Mouse (Mus musculus) kidney, postnatal 0 days (tissue): ENCODE measurements around the gene Brpf3. TPM values are rescaled to one million over a fixed set of nuclear protein-coding genes. Genes with fewer than 3 reads are reported as not detected.

Experiments used
- ATAC-seq: fragments of 200-750 bp; cut with Nextera tagmentation; replicated peaks from 2 replicates; pipeline ENCODE4 v1.8.0; 2017; ENCODE audit warnings: low read depth, moderate number of reproducible peaks, moderate TSS enrichment, moderate library complexity; ENCODE audit not compliant: low FRiP score
- DNase-seq: peaks from one replicate; pipeline ENCODE4 v3.0.0-alpha.2; 2016; ENCODE audit warnings: low spot score
- H3K27ac ChIP-seq: fragments of 300-500 bp; sonication (generic); 2 replicates; pipeline ENCODE4 v1.5.1; 2014; ENCODE audit warnings: mild to moderate bottlenecking
- H3K27me3 ChIP-seq: fragments of 300-500 bp; sonication (generic); 2 replicates; pipeline ENCODE4 v1.6.1; 2014; ENCODE audit warnings: low read length, mixed read lengths; ENCODE audit not compliant: insufficient read depth
- H3K36me3 ChIP-seq: fragments of 300-500 bp; sonication (generic); 2 replicates; pipeline ENCODE4 v1.6.1; 2014; ENCODE audit warnings: low read length, mixed read lengths; ENCODE audit not compliant: insufficient read depth
- H3K4me1 ChIP-seq: fragments of 300-500 bp; sonication (generic); replicated peaks from 2 replicates; pipeline ENCODE4 v1.6.1; 2014; ENCODE audit warnings: antibody characterized with exemption, low read length, mixed read lengths; ENCODE audit not compliant: insufficient read depth
- H3K4me2 ChIP-seq: fragments of 300-500 bp; sonication (generic); 2 replicates; pipeline ENCODE4 v1.6.1; 2014; ENCODE audit warnings: mild to moderate bottlenecking, low read length, moderate library complexity, mixed read lengths
- H3K4me3 ChIP-seq: fragments of 300-500 bp; sonication (generic); replicated peaks from 2 replicates; pipeline ENCODE4 v1.5.1; 2014; ENCODE audit warnings: low read depth, low read length
- H3K9ac ChIP-seq: fragments of 300-500 bp; sonication (generic); 2 replicates; pipeline ENCODE4 v1.6.1; 2014; ENCODE audit warnings: low read depth, low read length
- H3K9me3 ChIP-seq: fragments of 300-500 bp; sonication (generic); replicated peaks from 2 replicates; pipeline ENCODE4 v1.6.1; 2016; ENCODE audit warnings: low read length, inconsistent platforms, mixed read lengths
- CTCF ChIP-seq: IDR thresholded peaks from 2 replicates; pipeline ENCODE4 v1.5.1; 2016; ENCODE audit warnings: antibody characterized with exemption, low read depth, mild to moderate bottlenecking, moderate library complexity
- WGBS: fragments of 180-500 bp; shearing (Covaris S2); extraction: QIAGEN DNeasy Blood & Tissue Kit; methylation state at CpG from one replicate; pipeline ENCODE4 v1.1.7; 2014; 5-methylcytosine and 5-hydroxymethylcytosine counted together
- polyA plus RNA-seq: library from polyadenylated mRNA; unstranded; fragments of >200 nt; fragmentation: Nextera tagmentation; extraction: Ambion mirVana; gene quantifications from 2 replicates; pipeline ENCODE4 v1.2.1, GENCODE M21; 2015

Brpf3 gene
- polyA plus RNA-seq, 1 experiment from 2014 or later: 8.3 TPM

DNA sequence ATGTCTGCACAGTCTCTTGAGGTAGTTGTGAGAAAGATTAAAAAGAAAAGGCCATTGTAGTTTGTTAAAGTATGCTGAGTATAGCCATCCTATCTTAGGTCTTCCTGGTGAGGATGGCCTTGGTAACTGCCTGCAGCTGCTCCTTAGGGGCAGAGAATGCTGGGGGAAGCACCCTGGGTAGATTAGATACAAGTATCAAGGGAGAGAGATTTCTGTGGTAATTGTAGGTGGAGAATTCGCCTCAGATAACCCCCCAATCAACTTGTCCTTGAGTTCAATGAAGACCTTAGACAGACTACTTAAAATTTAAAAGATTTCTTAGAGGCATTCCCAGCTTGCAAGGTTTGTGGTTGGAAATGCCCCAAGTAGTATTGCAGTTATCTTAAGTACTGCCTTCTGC, 2.4 kb downstream of the Brpf3 start:
- Histone ChIP-seq H3K9me3 (no peaks in the 10 kb centered on the region), H3K4me3 (no peak overlapping the region), H3K4me1 (peaks cover 19% of the 10 kb centered on the region), H3K36me3 (peaks cover 19% of the 10 kb centered on the region), H3K9ac (no peak overlapping the region), H3K27me3 (no peaks in the 10 kb centered on the region), H3K27ac (no peak overlapping the region), H3K4me2 (no peak overlapping the region)
- 91% methylated on average over 1 of the region's 1 CpGs for WGBS
- TF ChIP-seq CTCF: no peak
- DNase-seq (no peak), ATAC-seq (no peak)

DNA sequence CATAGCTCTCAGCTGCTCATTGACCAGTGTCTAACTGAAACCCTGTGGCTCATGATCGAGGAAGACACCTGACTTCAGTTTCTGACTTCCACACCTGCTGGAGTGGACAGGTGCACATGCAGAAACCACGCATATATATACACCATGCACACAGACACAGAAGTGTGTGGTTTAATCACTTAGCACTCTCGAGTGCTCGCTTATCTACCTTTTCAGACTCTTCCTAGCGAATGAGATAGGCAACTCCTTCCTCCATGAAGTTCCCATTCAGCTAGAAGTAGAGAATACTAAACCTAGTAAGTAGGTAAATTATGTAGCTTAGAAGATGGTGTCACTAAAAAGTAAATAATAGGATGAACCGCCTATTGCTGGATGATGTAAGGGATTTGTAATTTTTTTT, 4.1 kb downstream of the Brpf3 start:
- peaks cover 11% of the 10 kb centered on the region; the same call in 1 of the 2 replicates for H3K4me1 ChIP-seq
- no peak for TF ChIP-seq CTCF
- WGBS: 95% methylated on average over 6 of the region's 6 CpGs
- H3K27me3 ChIP-seq: no peaks in the 10 kb centered on the region
- H3K4me3 ChIP-seq: no peak overlapping the region
- no peak overlapping the region for H3K4me2 ChIP-seq
- H3K27ac ChIP-seq: no peak overlapping the region
- no peak overlapping the region for H3K9ac ChIP-seq
- ATAC-seq (no peak), DNase-seq (no peak)
- H3K36me3 ChIP-seq: peaks cover 28% of the 10 kb centered on the region
- H3K9me3 ChIP-seq: no peaks in the 10 kb centered on the region

DNA sequence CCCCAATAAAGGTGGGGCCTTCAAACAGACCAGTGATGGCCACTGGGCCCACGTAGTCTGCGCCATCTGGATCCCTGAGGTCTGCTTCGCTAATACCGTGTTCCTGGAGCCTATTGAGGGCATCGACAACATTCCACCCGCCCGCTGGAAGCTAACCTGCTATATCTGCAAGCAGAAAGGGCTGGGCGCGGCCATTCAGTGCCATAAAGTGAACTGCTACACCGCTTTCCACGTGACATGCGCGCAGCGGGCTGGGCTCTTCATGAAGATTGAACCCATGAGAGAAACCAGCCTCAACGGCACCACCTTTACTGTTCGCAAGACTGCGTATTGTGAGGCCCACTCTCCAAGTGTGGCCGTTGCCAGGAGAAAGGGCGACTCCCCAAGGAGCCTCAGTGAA, 5.9 kb downstream of the Brpf3 start:
- H3K9ac ChIP-seq: no peak overlapping the region
- DNase-seq: no peak
- H3K9me3 ChIP-seq: no peaks in the 10 kb centered on the region
- TF ChIP-seq CTCF: no peak
- no peak overlapping the region for H3K4me2 ChIP-seq
- no peaks in the 10 kb centered on the region for H3K27me3 ChIP-seq
- peaks cover 7% of the 10 kb centered on the region; the same call in 1 of the 2 replicates for H3K4me1 ChIP-seq
- no peak overlapping the region for H3K27ac ChIP-seq
- 96% methylated on average over 19 of the region's 19 CpGs for WGBS
- no peak overlapping the region for H3K4me3 ChIP-seq
- no peak for ATAC-seq
- peaks cover 34% of the 10 kb centered on the region for H3K36me3 ChIP-seq

DNA sequence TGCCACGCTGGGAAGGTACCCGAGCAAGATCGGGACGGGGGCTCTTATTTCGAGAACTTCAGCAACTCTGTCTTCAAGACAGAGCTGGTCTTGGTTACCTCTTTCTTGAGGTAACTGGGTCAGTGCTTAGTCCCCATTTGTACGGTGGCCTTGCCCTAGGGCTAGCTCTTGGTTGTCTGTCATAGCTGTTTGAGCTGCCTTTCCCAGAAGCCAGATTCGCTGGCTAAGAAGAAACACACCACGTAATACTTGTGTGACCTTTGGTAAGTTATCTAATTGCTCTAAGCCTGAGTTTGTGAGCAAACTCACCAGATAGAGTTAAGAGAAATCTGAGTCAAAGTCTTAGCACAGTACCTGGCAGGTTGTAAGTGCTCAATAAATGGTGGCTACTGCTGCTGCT, 7.8 kb downstream of the Brpf3 start:
- WGBS: 95% methylated on average over 8 of the region's 8 CpGs
- TF ChIP-seq CTCF: no peak
- Histone ChIP-seq H3K4me1 (no peaks in the 10 kb centered on the region), H3K27me3 (no peaks in the 10 kb centered on the region), H3K27ac (no peak overlapping the region), H3K9ac (no peak overlapping the region), H3K4me2 (no peak overlapping the region), H3K36me3 (peaks cover 40% of the 10 kb centered on the region), H3K4me3 (no peak overlapping the region), H3K9me3 (no peaks in the 10 kb centered on the region)
- no peak for ATAC-seq
- DNase-seq: no peak

DNA sequence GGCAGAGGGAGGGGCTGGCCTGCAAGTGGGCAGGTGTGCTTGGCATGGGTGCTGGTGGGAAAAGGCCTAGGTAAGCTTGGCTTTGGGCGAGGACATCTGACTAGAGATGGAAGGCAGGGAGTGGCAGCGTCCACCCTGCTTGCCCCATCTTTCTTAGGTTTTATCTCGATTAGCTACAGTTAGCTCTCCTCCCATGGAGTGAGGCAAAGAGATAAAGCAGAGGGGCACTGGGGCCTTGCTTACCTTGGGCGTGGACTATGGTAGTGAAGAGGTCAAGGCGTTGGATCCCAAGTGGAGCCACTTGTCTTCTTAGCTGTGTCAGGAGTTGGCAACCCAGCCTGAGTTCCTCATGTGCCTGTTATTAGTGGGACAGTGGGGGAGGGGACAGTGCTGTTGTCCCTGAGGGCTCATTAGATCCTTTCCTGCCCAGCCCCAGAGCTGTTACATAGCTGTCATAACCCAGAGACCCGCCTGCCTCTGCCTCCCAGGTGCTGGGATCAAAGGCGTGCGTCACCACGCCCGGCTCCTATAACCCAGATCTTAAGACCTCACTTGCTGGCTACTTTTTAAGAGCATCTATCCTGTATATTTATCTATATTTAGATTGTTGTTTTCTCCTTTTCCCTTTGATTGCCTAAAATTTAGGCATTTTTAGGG, 8.4 kb downstream of the Brpf3 start:
- H3K9me3 ChIP-seq: no peaks in the 10 kb centered on the region
- H3K36me3 ChIP-seq: peaks cover 44% of the 10 kb centered on the region
- ATAC-seq (no peak), DNase-seq (no peak)
- H3K27me3 ChIP-seq: no peaks in the 10 kb centered on the region
- no peaks in the 10 kb centered on the region for H3K4me1 ChIP-seq
- H3K27ac ChIP-seq: no peak overlapping the region
- H3K4me3 ChIP-seq: no peak overlapping the region
- no peak for TF ChIP-seq CTCF
- WGBS: 96% methylated on average over 10 of the region's 10 CpGs
- H3K4me2 ChIP-seq: no peak overlapping the region
- no peak overlapping the region for H3K9ac ChIP-seq

DNA sequence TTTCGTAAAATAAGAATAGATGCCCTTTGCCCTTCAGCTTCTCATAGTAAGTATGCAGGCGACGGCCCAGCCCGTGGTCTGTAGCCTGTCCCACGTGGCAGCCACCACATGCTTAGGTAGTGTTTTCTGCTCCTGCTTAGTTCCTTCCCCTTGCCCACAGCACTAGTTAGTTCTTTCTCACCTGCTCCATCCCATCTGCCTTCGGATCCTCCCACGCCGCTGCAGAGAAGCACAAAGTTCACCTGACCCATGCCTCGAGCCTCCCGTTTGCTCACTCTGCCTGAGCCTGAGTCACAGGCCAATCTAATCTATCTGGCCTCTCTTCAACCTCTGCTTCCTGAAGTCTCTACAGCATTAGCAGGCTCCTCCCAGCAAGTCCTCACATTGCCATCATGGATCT, 11.5 kb downstream of the Brpf3 start:
- Histone ChIP-seq H3K4me2 (no peak overlapping the region), H3K27ac (no peak overlapping the region), H3K4me3 (no peak overlapping the region), H3K9me3 (no peaks in the 10 kb centered on the region), H3K9ac (no peak overlapping the region), H3K36me3 (peaks cover 41% of the 10 kb centered on the region), H3K4me1 (no peaks in the 10 kb centered on the region), H3K27me3 (no peaks in the 10 kb centered on the region)
- ATAC-seq (0 out of 2 replicates have a peak, but pooled peaks have one; percentile 29), DNase-seq (no peak)
- 83% methylated on average over 10 of the region's 10 CpGs for WGBS
- no peak for TF ChIP-seq CTCF

DNA sequence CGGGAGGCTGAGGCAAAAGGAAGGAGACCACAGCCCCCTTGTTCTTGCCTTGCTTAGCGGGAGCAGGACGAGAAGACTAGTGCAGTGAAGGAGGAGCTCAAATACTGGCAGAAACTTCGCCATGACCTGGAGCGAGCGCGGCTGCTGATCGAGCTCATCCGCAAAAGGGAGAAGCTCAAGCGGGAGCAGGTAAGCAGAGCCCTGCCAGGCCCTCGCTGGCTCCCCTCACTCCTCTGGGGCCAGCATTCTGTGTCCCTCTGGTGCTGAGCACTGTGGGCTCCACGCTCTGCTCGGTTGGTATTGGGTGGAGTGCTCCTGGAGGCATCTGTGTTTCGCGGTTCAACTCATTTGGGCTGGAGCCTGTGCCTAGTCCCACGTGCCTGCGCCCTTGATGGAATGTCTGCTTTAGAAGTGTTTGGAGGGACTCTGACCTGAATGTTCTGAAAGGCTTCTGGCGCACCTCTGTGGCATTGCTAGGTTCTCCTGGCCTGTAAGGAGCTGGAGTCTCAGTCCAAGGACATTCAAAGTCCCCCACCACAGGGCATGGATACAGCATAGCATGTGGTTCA, 13.7 kb downstream of the Brpf3 start:
- no peak for DNase-seq
- H3K4me3 ChIP-seq: no peak overlapping the region
- ATAC-seq: no peak

More for the DNA sequence above, 13.7 kb downstream of the Brpf3 start:
- H3K9ac ChIP-seq: no peak overlapping the region
- TF ChIP-seq CTCF: no peak
- WGBS: 80% methylated on average over 18 of the region's 18 CpGs
- H3K4me1 ChIP-seq: no peaks in the 10 kb centered on the region
- peaks cover 44% of the 10 kb centered on the region for H3K36me3 ChIP-seq
- no peaks in the 10 kb centered on the region for H3K27me3 ChIP-seq
- no peaks in the 10 kb centered on the region for H3K9me3 ChIP-seq
- no peak overlapping the region for H3K27ac ChIP-seq
- H3K4me2 ChIP-seq: no peak overlapping the region
